Mouse (Mus musculus) forebrain, embryonic 14.5 days (tissue): Measurements from ENCODE around the gene Narf. TPM values are rescaled to one million over a fixed set of nuclear protein-coding genes. Genes with fewer than 3 reads are reported as not detected.

Experiments used
- ATAC-seq: fragments of 200-750 bp; cut with Nextera tagmentation; 2 replicates; pipeline ENCODE4 v1.8.0; 2017; ENCODE audit warnings: mild to moderate bottlenecking, moderate library complexity
- DNase-seq: peaks from one replicate; pipeline ENCODE4 v3.0.0-alpha.2; 2015; ENCODE audit warnings: low spot score
- H3K27ac ChIP-seq: fragments of 300-500 bp; sonication (generic); 2 replicates; pipeline ENCODE4 v1.5.1; 2014; ENCODE audit warnings: low read depth, mild to moderate bottlenecking, control low read depth, low read length, moderate library complexity
- H3K27me3 ChIP-seq: fragments of 300-500 bp; sonication (generic); replicated peaks from 2 replicates; pipeline ENCODE4 v1.6.1; 2014; ENCODE audit warnings: low read length, control low read depth, mixed read lengths; ENCODE audit not compliant: control insufficient read depth, insufficient read depth
- H3K36me3 ChIP-seq: fragments of 300-500 bp; sonication (generic); 2 replicates; pipeline ENCODE4 v1.6.1; 2014; ENCODE audit warnings: low read length, control low read depth; ENCODE audit not compliant: control insufficient read depth, insufficient read depth
- H3K4me1 ChIP-seq: fragments of 300-500 bp; sonication (generic); 2 replicates; pipeline ENCODE4 v1.6.1; 2014; ENCODE audit warnings: antibody characterized with exemption, low read length, control low read depth; ENCODE audit not compliant: control insufficient read depth, insufficient read depth
- H3K4me2 ChIP-seq: fragments of 300-500 bp; sonication (generic); 2 replicates; pipeline ENCODE4 v1.6.1; 2014; ENCODE audit warnings: mild to moderate bottlenecking, control low read depth, low read length
- H3K4me3 ChIP-seq: fragments of 300-500 bp; sonication (generic); 2 replicates; pipeline ENCODE4 v1.5.1; 2014; ENCODE audit warnings: low read depth, low read length, control low read depth
- H3K9ac ChIP-seq: fragments of 300-500 bp; sonication (generic); 2 replicates; pipeline ENCODE4 v1.6.1; 2014; ENCODE audit warnings: mild to moderate bottlenecking, low read length, control low read depth, moderate library complexity
- H3K9me3 ChIP-seq: fragments of 300-500 bp; sonication (generic); replicated peaks from 2 replicates; pipeline ENCODE4 v1.6.1; 2016; ENCODE audit warnings: low read length, control low read depth, mixed read lengths; ENCODE audit not compliant: control insufficient read depth
- WGBS: fragments of 180-500 bp; shearing (Covaris S2); extraction: QIAGEN DNeasy Blood & Tissue Kit; methylation state at CpG from one replicate; pipeline ENCODE4 v1.1.7; 2014; 5-methylcytosine and 5-hydroxymethylcytosine counted together
- polyA plus RNA-seq: library from polyadenylated mRNA; unstranded; fragments of >200 nt; fragmentation: Nextera tagmentation; extraction: Ambion mirVana; gene quantifications from 2 replicates; pipeline ENCODE4 v1.2.1, GENCODE M21; 2014

Gene Narf
- polyA plus RNA-seq, 1 experiment from 2014 or later: 89.5 TPM

DNA sequence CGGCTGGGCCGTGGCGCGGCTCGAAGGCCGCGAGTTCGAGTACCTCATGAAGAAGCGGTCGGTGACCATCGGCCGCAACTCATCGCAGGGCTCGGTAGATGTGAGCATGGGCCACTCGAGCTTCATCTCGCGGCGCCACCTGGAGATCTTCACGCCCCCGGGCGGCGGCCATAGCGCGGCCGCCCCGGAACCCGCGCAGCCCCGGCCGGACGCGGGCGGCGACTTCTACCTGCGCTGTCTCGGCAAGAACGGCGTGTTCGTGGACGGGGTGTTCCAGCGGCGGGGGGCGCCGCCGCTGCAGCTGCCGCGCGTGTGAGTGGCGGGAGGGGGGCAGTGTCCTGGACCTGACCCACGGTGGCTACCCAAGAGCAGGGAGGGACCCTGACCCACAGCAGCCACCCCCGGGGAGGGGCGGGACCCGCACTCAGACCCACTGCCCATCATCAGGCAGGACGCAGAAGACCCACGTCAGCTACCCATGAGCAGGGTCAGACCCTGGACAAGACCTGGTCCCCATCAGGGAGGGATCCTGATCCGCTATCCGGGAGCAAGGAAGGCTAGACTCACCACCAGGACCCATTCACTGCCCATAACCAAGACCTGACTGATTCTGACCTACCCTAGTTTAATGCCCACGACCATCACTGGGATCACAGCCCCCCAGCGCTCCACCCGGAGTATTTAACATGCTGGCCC is 23.3 kb downstream of the Narf start:
- WGBS: under 1% methylated on average over 43 of the region's 60 CpGs
- peak overlapping the region; percentile 100 for H3K4me3 ChIP-seq
- no peaks in the 10 kb centered on the region for H3K9me3 ChIP-seq
- H3K4me2 ChIP-seq: peak overlapping the region; percentile 89
- H3K27me3 ChIP-seq: no peaks in the 10 kb centered on the region
- peak; percentile 4; the same call in 1 of the 2 replicates for ATAC-seq
- peak overlapping the region; percentile 97 for H3K9ac ChIP-seq
- peak overlapping the region; percentile 83 for H3K27ac ChIP-seq
- H3K36me3 ChIP-seq: peaks cover 44% of the 10 kb centered on the region
- H3K4me1 ChIP-seq: peaks cover 7% of the 10 kb centered on the region
- no peak for DNase-seq

DNA sequence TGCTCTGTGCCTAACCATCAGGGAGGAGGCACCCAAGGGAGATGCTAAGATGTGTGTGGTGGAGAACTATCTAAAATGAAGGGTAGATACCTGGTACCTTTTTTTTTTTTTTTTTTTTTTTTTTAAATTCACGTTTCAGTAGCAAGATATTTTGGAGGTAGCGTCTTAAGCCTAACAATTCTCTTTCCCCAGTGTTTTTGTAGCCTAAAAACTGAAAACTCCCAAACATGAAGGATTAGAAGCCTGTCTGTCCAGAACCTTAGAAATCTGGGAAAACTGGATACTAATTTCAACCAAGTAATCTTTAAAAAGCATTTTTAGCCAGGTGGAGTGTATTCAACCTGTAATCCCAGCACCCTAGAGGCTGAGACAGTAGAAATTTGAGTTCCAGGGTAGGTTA is 24.0 kb downstream of the Narf start:
- Histone ChIP-seq H3K27ac (no peak overlapping the region), H3K9me3 (no peaks in the 10 kb centered on the region), H3K4me2 (peak overlapping the region; percentile 89), H3K4me3 (peak overlapping the region; percentile 100), H3K36me3 (peaks cover 43% of the 10 kb centered on the region), H3K4me1 (peaks cover 7% of the 10 kb centered on the region), H3K9ac (peak overlapping the region; percentile 97), H3K27me3 (no peaks in the 10 kb centered on the region)
- WGBS: 49% methylated on average over 2 of the region's 2 CpGs
- ATAC-seq (no peak), DNase-seq (no peak)

GRCm38 (mm10) chr11:121277516-121277915 is 40.5 kb downstream of the Narf start:
- Histone ChIP-seq H3K9me3 (no peaks in the 10 kb centered on the region), H3K4me2 (no peak overlapping the region), H3K4me3 (no peak overlapping the region), H3K27ac (no peak overlapping the region), H3K4me1 (no peaks in the 10 kb centered on the region), H3K36me3 (peaks cover 6% of the 10 kb centered on the region; the same call in 1 of the 2 replicates), H3K9ac (no peak overlapping the region), H3K27me3 (no peaks in the 10 kb centered on the region)
- no peak for DNase-seq
- 92% methylated on average over 8 of the region's 8 CpGs for WGBS
- ATAC-seq: no peak

DNA sequence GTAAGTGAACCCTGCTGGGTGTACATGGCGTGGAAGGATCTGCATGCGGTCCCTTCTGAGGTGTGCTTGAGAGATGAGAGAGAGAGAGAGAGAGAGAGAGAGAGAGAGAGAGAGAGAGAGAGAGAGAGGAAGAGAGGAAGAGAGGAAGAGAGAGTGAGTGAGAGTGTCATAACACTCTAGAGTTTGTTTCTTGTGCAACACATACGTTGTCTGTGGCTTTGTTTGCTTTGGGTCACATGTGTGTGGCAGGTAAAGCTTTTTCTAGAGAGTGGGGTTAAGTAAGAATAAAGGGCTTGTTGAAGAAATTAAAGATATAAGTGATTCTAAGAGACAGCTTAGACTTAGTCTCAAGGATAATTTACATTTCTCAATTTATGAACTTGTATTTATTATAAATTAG is 41.0 kb downstream of the Narf start:
- Histone ChIP-seq H3K4me1 (no peaks in the 10 kb centered on the region), H3K9me3 (no peaks in the 10 kb centered on the region), H3K27me3 (no peaks in the 10 kb centered on the region), H3K9ac (no peak overlapping the region), H3K27ac (no peak overlapping the region), H3K4me3 (no peak overlapping the region), H3K36me3 (peaks cover 6% of the 10 kb centered on the region; the same call in 1 of the 2 replicates), H3K4me2 (no peak overlapping the region)
- WGBS: 90% methylated on average over 3 of the region's 3 CpGs
- DNase-seq (no peak), ATAC-seq (no peak)

DNA sequence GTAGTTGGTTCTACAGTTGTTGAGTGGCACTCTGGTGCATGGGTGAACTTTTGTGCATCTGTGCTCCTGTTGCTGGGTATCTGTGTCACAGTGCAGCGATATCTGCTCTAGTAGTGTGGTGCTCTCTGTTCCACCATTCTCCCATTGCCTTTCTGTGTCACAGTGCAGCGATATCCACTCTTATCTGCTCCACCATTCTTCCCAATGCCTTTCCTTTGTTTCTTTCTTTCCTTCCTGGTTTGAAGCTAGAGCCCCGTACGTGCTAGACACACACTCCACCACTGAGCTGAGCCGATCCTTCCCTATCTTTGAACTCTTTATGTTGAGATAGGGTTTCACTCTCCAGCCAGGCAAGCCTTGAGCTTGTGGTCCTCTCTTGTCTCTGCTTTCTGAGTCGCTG is 45.9 kb downstream of the Narf start:
- WGBS: 90% methylated on average over 6 of the region's 6 CpGs
- H3K36me3 ChIP-seq: peaks cover 40% of the 10 kb centered on the region

GRCm38 (mm10) chr11:121289859-121290258 is 52.8 kb downstream of the Narf start:
- H3K4me1 ChIP-seq: no peaks in the 10 kb centered on the region
- H3K27me3 ChIP-seq: no peaks in the 10 kb centered on the region
- ATAC-seq (no peak), DNase-seq (no peak)
- H3K27ac ChIP-seq: no peak overlapping the region
- H3K4me3 ChIP-seq: no peak overlapping the region
- no peak overlapping the region for H3K9ac ChIP-seq
- no peaks in the 10 kb centered on the region for H3K9me3 ChIP-seq
- no peak overlapping the region for H3K4me2 ChIP-seq
- H3K36me3 ChIP-seq: peaks cover 88% of the 10 kb centered on the region
- 90% methylated on average over 3 of the region's 3 CpGs for WGBS

More for the DNA sequence above, 45.9 kb downstream of the Narf start:
- Histone ChIP-seq H3K9me3 (no peaks in the 10 kb centered on the region), H3K4me2 (no peak overlapping the region), H3K4me3 (no peak overlapping the region), H3K27ac (no peak overlapping the region), H3K9ac (no peak overlapping the region), H3K27me3 (no peaks in the 10 kb centered on the region), H3K4me1 (no peaks in the 10 kb centered on the region)
- ATAC-seq: no peak
- DNase-seq: no peak

GRCm38 (mm10) chr11:121294771-121295170 is 57.7 kb downstream of the Narf start:
- Histone ChIP-seq H3K4me3 (no peak overlapping the region), H3K36me3 (peaks cover 85% of the 10 kb centered on the region), H3K27ac (no peak overlapping the region), H3K4me2 (no peak overlapping the region), H3K4me1 (no peaks in the 10 kb centered on the region), H3K9ac (no peak overlapping the region), H3K27me3 (no peaks in the 10 kb centered on the region), H3K9me3 (no peaks in the 10 kb centered on the region)
- no peak for DNase-seq
- 98% methylated on average over 5 of the region's 5 CpGs for WGBS
- no peak for ATAC-seq

DNA sequence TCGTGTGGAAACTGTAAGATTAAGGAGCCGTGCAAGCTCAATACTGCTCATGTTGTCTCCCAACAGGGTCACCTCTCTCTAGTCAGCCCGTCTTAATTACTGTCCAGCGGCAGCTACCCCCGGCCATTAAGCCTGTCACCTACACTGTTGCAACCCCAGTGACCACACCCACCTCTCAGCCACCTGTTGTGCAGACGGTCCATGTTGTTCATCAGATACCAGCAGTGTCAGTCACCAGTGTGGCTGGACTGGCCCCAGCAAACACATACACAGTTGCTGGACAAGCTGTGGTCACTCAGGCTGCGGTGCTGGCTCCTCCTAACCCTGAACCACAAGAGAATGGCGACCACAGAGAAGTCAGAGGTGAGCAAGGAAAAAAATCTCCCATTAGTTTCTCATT is 61.4 kb downstream of the Narf start:
- Histone ChIP-seq H3K27ac (no peak overlapping the region), H3K36me3 (peaks cover 84% of the 10 kb centered on the region), H3K9me3 (no peaks in the 10 kb centered on the region), H3K27me3 (no peaks in the 10 kb centered on the region), H3K4me3 (no peak overlapping the region), H3K4me1 (no peaks in the 10 kb centered on the region), H3K9ac (no peak overlapping the region), H3K4me2 (no peak overlapping the region)
- DNase-seq: no peak
- no peak for ATAC-seq
- WGBS: 91% methylated on average over 8 of the region's 8 CpGs

DNA sequence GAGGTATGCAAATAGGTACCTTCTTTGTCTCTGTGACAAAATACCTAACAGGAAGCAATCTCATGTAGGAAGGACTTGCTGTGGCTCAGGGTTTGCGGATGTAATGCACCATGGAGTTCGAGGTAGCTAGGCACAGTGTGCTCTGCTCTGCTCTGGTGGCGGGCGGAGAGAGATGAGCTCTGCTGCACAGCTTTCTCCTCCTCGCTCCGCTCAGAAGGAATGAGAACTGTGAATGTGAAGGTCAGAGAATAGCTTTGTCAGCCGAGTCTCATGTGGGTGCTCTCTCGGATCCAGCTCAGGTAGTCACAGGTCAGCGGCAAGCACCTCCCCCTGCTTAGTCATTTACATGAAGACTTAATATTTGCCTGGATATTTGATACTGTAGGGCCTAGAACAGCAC is 63.2 kb downstream of the Narf start:
- Histone ChIP-seq H3K4me1 (no peaks in the 10 kb centered on the region), H3K36me3 (peaks cover 87% of the 10 kb centered on the region)

More for the DNA sequence above, 63.2 kb downstream of the Narf start:
- no peak overlapping the region for H3K9ac ChIP-seq
- no peak overlapping the region for H3K27ac ChIP-seq
- WGBS: 94% methylated on average over 9 of the region's 9 CpGs
- DNase-seq (no peak), ATAC-seq (no peak)
- no peak overlapping the region for H3K4me3 ChIP-seq
- no peak overlapping the region for H3K4me2 ChIP-seq
- H3K9me3 ChIP-seq: no peaks in the 10 kb centered on the region
- H3K27me3 ChIP-seq: no peaks in the 10 kb centered on the region
